Mouse (Mus musculus) lung, postnatal 0 days (tissue): ENCODE results near the gene Rptor. TPM values are rescaled to one million over a fixed set of nuclear protein-coding genes. Genes with fewer than 3 reads are reported as not detected.

Experiments
- ATAC-seq: fragments of 200-750 bp; cut with Nextera tagmentation; 2 replicates; pipeline ENCODE4 v1.8.0; 2017; ENCODE audit warnings: moderate library complexity
- DNase-seq: peaks from one replicate; pipeline ENCODE4 v3.0.0-alpha.2; 2016; ENCODE audit warnings: low spot score
- H3K27ac ChIP-seq: fragments of 300-500 bp; sonication (generic); 2 replicates; pipeline ENCODE4 v1.5.1; 2014; ENCODE audit warnings: antibody characterized with exemption, mild to moderate bottlenecking, low read length, mixed read lengths
- H3K27me3 ChIP-seq: fragments of 300-500 bp; sonication (generic); replicated peaks from 2 replicates; pipeline ENCODE4 v1.6.1; 2014; ENCODE audit warnings: low read length, mixed read lengths; ENCODE audit not compliant: insufficient read depth
- H3K36me3 ChIP-seq: fragments of 300-500 bp; sonication (generic); 2 replicates; pipeline ENCODE4 v1.6.1; 2014; ENCODE audit warnings: low read length, mixed read lengths; ENCODE audit not compliant: insufficient read depth
- H3K4me1 ChIP-seq: fragments of 300-500 bp; sonication (generic); 2 replicates; pipeline ENCODE4 v1.6.1; 2014; ENCODE audit warnings: antibody characterized with exemption, low read depth, low read length, mixed read lengths; ENCODE audit not compliant: insufficient read depth
- H3K4me2 ChIP-seq: fragments of 300-500 bp; sonication (generic); replicated peaks from 2 replicates; pipeline ENCODE4 v1.6.1; 2014; ENCODE audit warnings: low read depth, mild to moderate bottlenecking, low read length, moderate library complexity, mixed read lengths
- H3K4me3 ChIP-seq: fragments of 300-500 bp; sonication (generic); 2 replicates; pipeline ENCODE4 v1.5.1; 2014; ENCODE audit warnings: low read depth, low read length
- H3K9ac ChIP-seq: fragments of 300-500 bp; sonication (generic); replicated peaks from 2 replicates; pipeline ENCODE4 v1.6.1; 2014; ENCODE audit warnings: low read depth, mild to moderate bottlenecking
- H3K9me3 ChIP-seq: fragments of 300-500 bp; sonication (generic); 2 replicates; pipeline ENCODE4 v1.6.1; 2016; ENCODE audit warnings: low read length, mixed read lengths
- CTCF ChIP-seq: IDR thresholded peaks from 2 replicates; pipeline ENCODE4 v1.5.1; 2016; ENCODE audit warnings: antibody characterized with exemption, mild to moderate bottlenecking
- EP300 ChIP-seq: IDR thresholded peaks from 2 replicates; pipeline ENCODE4 v1.6.1; 2016; ENCODE audit warnings: antibody characterized with exemption, mild to moderate bottlenecking, control low read depth
- WGBS: fragments of 180-500 bp; shearing (Covaris S2); extraction: QIAGEN DNeasy Blood & Tissue Kit; methylation state at CpG from one replicate; pipeline ENCODE4 v1.1.7; 2014; 5-methylcytosine and 5-hydroxymethylcytosine counted together
- polyA plus RNA-seq: library from polyadenylated mRNA; unstranded; fragments of >200 nt; fragmentation: Nextera tagmentation; extraction: Ambion mirVana; gene quantifications from 2 replicates; pipeline ENCODE4 v1.2.1, GENCODE M21; 2015

Gene Rptor
- polyA plus RNA-seq, 1 experiment from 2014 or later, result 5.3 TPM

- Histone ChIP-seq H3K36me3 (no peaks in the 10 kb centered on the region), H3K27me3 (no peaks in the 10 kb centered on the region), H3K9ac (no peak overlapping the region), H3K27ac (no peak overlapping the region), H3K9me3 (no peaks in the 10 kb centered on the region), H3K4me3 (no peak overlapping the region), H3K4me2 (no peak overlapping the region), H3K4me1 (peaks cover 3% of the 10 kb centered on the region; the same call in 1 of the 2 replicates)
- TF ChIP-seq CTCF (no peak), EP300 (no peak)
- WGBS, result 56% methylated on average over 10 of the region's 10 CpGs
- no peak for DNase-seq
- no peak for ATAC-seq
These were observed 91.6 kb downstream of the Rptor start for GRCm38 (mm10) chr11:119694146-119694860.

- no peak; the same call in 1 of the 2 replicates for ATAC-seq
- no peak overlapping the region for H3K4me3 ChIP-seq
- H3K36me3 ChIP-seq, result no peaks in the 10 kb centered on the region
- H3K9me3 ChIP-seq, result no peaks in the 10 kb centered on the region
- peaks cover 3% of the 10 kb centered on the region; the same call in 1 of the 2 replicates for H3K4me1 ChIP-seq
- no peaks in the 10 kb centered on the region for H3K27me3 ChIP-seq
- H3K27ac ChIP-seq, result no peak overlapping the region
- H3K9ac ChIP-seq, result no peak overlapping the region
- TF ChIP-seq CTCF (no peak), EP300 (no peak)
- no peak for DNase-seq
- WGBS, result 52% methylated on average over 2 of the region's 2 CpGs
- no peak overlapping the region for H3K4me2 ChIP-seq
These were observed 93.7 kb downstream of the Rptor start for GRCm38 (mm10) chr11:119696401-119696800.

GRCm38 (mm10) chr11:119705381-119706066 lies 102.8 kb downstream of the Rptor start:
- WGBS, result 79% methylated on average over 4 of the region's 6 CpGs
- no peak overlapping the region for H3K27ac ChIP-seq
- no peak for DNase-seq
- TF ChIP-seq EP300, result no peak
- no peak for TF ChIP-seq CTCF
- H3K4me3 ChIP-seq, result no peak overlapping the region
- no peaks in the 10 kb centered on the region for H3K27me3 ChIP-seq
- no peak overlapping the region for H3K4me2 ChIP-seq
- H3K9ac ChIP-seq, result no peak overlapping the region
- no peaks in the 10 kb centered on the region for H3K4me1 ChIP-seq
- ATAC-seq, result no peak
- H3K36me3 ChIP-seq, result no peaks in the 10 kb centered on the region
- H3K9me3 ChIP-seq, result no peaks in the 10 kb centered on the region

GRCm38 (mm10) chr11:119707259-119707658 lies 104.6 kb downstream of the Rptor start:
- TF ChIP-seq EP300 (no peak), CTCF (no peak)
- Histone ChIP-seq H3K27ac (no peak overlapping the region), H3K9me3 (no peaks in the 10 kb centered on the region), H3K4me2 (no peak overlapping the region), H3K4me3 (no peak overlapping the region), H3K4me1 (no peaks in the 10 kb centered on the region), H3K9ac (no peak overlapping the region), H3K36me3 (no peaks in the 10 kb centered on the region), H3K27me3 (no peaks in the 10 kb centered on the region)
- DNase-seq (peak; percentile 74), ATAC-seq (peak; percentile 65)
- WGBS, result 73% methylated on average over 1 of the region's 1 CpGs

- ATAC-seq (no peak), DNase-seq (peak; percentile 40)
- H3K9ac ChIP-seq, result no peak overlapping the region
- no peaks in the 10 kb centered on the region for H3K27me3 ChIP-seq
- no peak overlapping the region for H3K27ac ChIP-seq
- H3K36me3 ChIP-seq, result no peaks in the 10 kb centered on the region
- H3K4me2 ChIP-seq, result no peak overlapping the region
- TF ChIP-seq CTCF, result no peak
- no peak overlapping the region for H3K4me3 ChIP-seq
- 50% methylated on average over 4 of the region's 4 CpGs for WGBS
- H3K9me3 ChIP-seq, result no peaks in the 10 kb centered on the region
- H3K4me1 ChIP-seq, result no peaks in the 10 kb centered on the region
These were observed 106.5 kb downstream of the Rptor start for GRCm38 (mm10) chr11:119709239-119709638.

- 93% methylated on average over 3 of the region's 3 CpGs for WGBS
- TF ChIP-seq CTCF (no peak), EP300 (no peak)
- 0 out of 2 replicates have a peak overlapping the region, but pooled peaks have one; percentile 12 for H3K9ac ChIP-seq
- H3K4me3 ChIP-seq, result no peak overlapping the region
- H3K9me3 ChIP-seq, result no peaks in the 10 kb centered on the region
- peaks cover 4% of the 10 kb centered on the region; the same call in 1 of the 2 replicates for H3K4me1 ChIP-seq
- H3K27ac ChIP-seq, result no peak overlapping the region
- H3K27me3 ChIP-seq, result no peaks in the 10 kb centered on the region
- no peaks in the 10 kb centered on the region for H3K36me3 ChIP-seq
- H3K4me2 ChIP-seq, result no peak overlapping the region
- ATAC-seq, result no peak
- DNase-seq, result no peak
These were observed 107.6 kb downstream of the Rptor start for GRCm38 (mm10) chr11:119710338-119710737.
